Mouse (Mus musculus): ENCODE results near the gene Fam241a. TPM values are rescaled to one million over a fixed set of nuclear protein-coding genes. Genes with fewer than 3 reads are reported as not detected.

Gene Fam241a
- polyA plus RNA-seq, 2 experiments = 24.2 to 51.9 TPM

GRCm38 (mm10) chr3:127917549-127917948 lies 21.4 kb upstream of the Fam241a start:
- DNase-seq (ENCODE audit: low read depth in 3 of 3, low spot score in 3 of 3) (no peak), ATAC-seq (ENCODE audit: insufficient read depth) (no peak)
- Histone ChIP-seq H3K4me3 (ENCODE audit: insufficient read depth in 1 of 2, low read depth in 2 of 2, low read length in 2 of 2) (peak overlapping the region in 1 of 2 experiments; percentile 19; a peak in 2 of 4 replicates), H3K27me3 (ENCODE audit: control insufficient read depth, insufficient read depth, low read length) (no peaks in the 10 kb centered on the region; the same call in 1 of the 2 replicates), H3K9ac (replicated peaks) (no peak overlapping the region), H3K9me3 (ENCODE audit: control insufficient read depth, low read length) (no peaks in the 10 kb centered on the region), H3K27ac (no peak overlapping the region), H3K4me2 (ENCODE audit: low read depth) (peak overlapping the region; percentile 59), H3K36me3 (replicated peaks; ENCODE audit: control insufficient read depth, insufficient read depth, low read depth) (no peaks in the 10 kb centered on the region), H3K4me1 (replicated peaks; ENCODE audit: control insufficient read depth in 2 of 2, insufficient read depth in 2 of 2, low read length in 1 of 2) (peaks cover 12 to 21% of the 10 kb centered on the region in 2 experiments)
- TF ChIP-seq EP300 (IDR thresholded peaks at IDR 0.05; ENCODE audit: low read depth) (no peak), CTCF (IDR thresholded peaks at IDR 0.05; ENCODE audit: low read depth) (no peak)
- WGBS (ENCODE audit: insufficient replicate concordance) = 61% methylated on average over 3 of the region's 3 CpGs

DNA sequence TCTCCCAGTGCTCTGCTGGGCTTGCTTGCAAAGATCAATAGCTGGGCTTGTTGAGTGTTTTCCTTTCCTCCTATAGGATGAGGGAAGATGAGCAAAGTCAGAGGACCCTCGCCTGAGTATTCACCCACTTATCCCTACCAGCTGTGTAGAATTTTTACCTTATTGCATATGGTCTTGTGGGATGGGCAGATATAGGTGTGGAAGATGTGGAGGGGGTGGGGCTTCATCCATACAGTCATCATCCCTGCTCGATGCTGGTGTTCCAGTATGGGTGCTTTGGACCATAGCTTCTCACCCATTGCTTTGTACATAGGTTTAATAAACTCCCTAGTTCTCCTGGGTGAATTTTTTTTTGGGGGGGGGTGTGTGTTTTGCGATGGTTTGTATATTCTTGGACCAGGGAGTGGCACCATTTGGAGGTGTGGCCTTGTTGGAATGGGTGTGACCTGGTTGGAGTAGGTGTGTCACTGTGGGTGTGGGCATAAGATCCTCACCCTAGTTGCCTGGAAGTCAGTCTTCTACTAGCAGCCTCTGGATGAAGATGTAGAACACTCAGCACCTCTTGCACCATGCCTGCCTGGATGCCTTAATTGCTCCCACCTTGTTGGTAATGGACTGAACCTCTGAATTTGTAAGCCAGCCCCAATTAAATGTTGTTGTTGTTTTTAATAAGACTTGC lies 19.7 kb upstream of the Fam241a start:
- ATAC-seq (ENCODE audit: insufficient read depth) (peak; percentile 79), DNase-seq (ENCODE audit: low read depth in 3 of 3, low spot score in 3 of 3) (no peak)
- Histone ChIP-seq H3K9me3 (ENCODE audit: control insufficient read depth, low read length) (no peaks in the 10 kb centered on the region), H3K4me2 (ENCODE audit: low read depth) (peak overlapping the region; percentile 59), H3K36me3 (replicated peaks; ENCODE audit: control insufficient read depth, insufficient read depth, low read depth) (no peaks in the 10 kb centered on the region), H3K27ac (peak overlapping the region; percentile 41), H3K4me1 (replicated peaks; ENCODE audit: control insufficient read depth in 2 of 2, insufficient read depth in 2 of 2, low read length in 1 of 2) (peaks cover 12 to 21% of the 10 kb centered on the region in 2 experiments), H3K4me3 (ENCODE audit: insufficient read depth in 1 of 2, low read depth in 2 of 2, low read length in 2 of 2) (peak overlapping the region; percentile 42 to 48), H3K27me3 (ENCODE audit: control insufficient read depth, insufficient read depth, low read length) (no peaks in the 10 kb centered on the region; the same call in 1 of the 2 replicates), H3K9ac (replicated peaks) (no peak overlapping the region; the same call in 1 of the 2 replicates)
- TF ChIP-seq EP300 (IDR thresholded peaks at IDR 0.05; ENCODE audit: low read depth) (no peak), CTCF (IDR thresholded peaks at IDR 0.05; ENCODE audit: low read depth) (no peak)
- WGBS (ENCODE audit: insufficient replicate concordance) = 75% methylated on average over 3 of the region's 3 CpGs

DNA sequence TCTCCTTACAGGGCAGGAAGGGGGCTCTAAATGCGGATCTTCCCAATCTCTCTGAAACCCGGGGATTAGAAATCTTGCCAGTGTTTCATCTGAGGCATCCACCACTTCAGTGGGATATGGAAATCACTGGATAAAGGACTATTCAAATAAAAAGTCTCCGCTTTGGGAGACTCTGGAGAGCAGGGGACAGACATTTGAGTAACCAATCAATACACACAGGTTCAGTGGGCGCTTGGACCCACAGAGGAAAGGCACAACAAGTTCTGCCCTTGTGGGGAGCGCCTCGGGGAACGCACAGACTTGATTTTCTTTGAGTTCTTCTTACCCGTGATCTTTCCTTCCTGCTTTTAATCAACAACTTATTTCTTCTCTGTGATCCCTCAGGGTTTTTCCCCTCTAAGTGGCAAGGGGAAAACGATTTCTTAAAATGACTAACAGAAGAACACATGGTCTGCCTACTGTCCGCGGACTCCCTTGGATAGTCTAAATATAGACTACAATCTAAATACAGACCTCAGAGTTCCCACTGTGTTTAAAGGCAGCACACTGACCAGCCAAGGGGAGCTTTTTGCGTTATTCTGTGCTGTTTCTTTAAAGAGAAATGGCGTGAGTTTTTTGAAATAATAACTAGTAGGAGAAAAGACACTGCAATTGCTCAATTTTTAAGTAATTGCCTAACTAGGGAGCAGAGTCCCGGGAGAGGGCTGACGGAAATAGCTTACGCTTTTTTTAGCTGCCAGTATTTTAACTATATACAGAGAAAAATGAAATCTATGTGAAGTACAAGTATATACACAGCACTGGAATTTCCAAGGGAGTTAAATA lies 18.0 kb upstream of the Fam241a start:
- no peak overlapping the region for H3K4me3 ChIP-seq (ENCODE audit: insufficient read depth in 1 of 2, low read depth in 2 of 2, low read length in 2 of 2)

DNA sequence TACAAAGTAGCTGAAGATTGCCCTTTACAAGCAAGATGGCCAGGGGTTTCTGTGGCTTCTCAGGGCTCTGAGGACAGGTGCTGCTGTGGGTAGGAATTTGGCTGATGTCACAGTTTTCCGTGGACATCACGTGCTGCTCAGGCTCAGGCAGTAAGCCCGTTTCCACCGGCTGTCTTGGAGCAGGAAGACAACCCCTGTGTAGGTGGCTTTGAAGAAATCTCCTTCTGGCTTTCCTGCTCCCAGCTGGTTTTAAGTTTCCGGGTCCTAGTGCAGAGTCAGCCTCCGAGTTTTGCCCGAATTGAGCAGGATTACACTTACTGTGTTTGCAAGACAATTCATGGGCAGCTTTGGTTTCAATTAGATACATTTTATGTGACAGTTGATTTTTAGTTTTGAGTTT lies 13.8 kb upstream of the Fam241a start:
- Histone ChIP-seq H3K4me1 (replicated peaks; ENCODE audit: control insufficient read depth in 2 of 2, insufficient read depth in 2 of 2, low read length in 1 of 2) (0 out of 4 replicates have a peak, but pooled peaks cover 0 to 4% of the 10 kb centered on the region in 2 experiments), H3K27ac (no peak overlapping the region), H3K36me3 (replicated peaks; ENCODE audit: control insufficient read depth, insufficient read depth, low read depth) (no peaks in the 10 kb centered on the region), H3K4me2 (ENCODE audit: low read depth) (no peak overlapping the region), H3K9ac (replicated peaks) (no peak overlapping the region), H3K27me3 (ENCODE audit: control insufficient read depth, insufficient read depth, low read length) (no peaks in the 10 kb centered on the region; the same call in 1 of the 2 replicates), H3K4me3 (ENCODE audit: insufficient read depth in 1 of 2, low read depth in 2 of 2, low read length in 2 of 2) (no peak overlapping the region), H3K9me3 (ENCODE audit: control insufficient read depth, low read length) (no peaks in the 10 kb centered on the region)
- 69% methylated on average over 7 of the region's 7 CpGs for WGBS (ENCODE audit: insufficient replicate concordance)
- DNase-seq (ENCODE audit: low read depth in 3 of 3, low spot score in 3 of 3) = no peak
- no peak for TF ChIP-seq CTCF (IDR thresholded peaks at IDR 0.05; ENCODE audit: low read depth)
- no peak for TF ChIP-seq EP300 (IDR thresholded peaks at IDR 0.05; ENCODE audit: low read depth)
- no peak for ATAC-seq (ENCODE audit: insufficient read depth)

More for the DNA sequence above, 18.0 kb upstream of the Fam241a start:
- no peak for TF ChIP-seq CTCF (IDR thresholded peaks at IDR 0.05; ENCODE audit: low read depth)
- no peak for TF ChIP-seq EP300 (IDR thresholded peaks at IDR 0.05; ENCODE audit: low read depth)
- peak overlapping the region; percentile 36 for H3K4me2 ChIP-seq (ENCODE audit: low read depth)
- H3K9me3 ChIP-seq (ENCODE audit: control insufficient read depth, low read length) = no peaks in the 10 kb centered on the region
- 0 out of 2 replicates have a peak overlapping the region, but pooled peaks have one; percentile 20 for H3K9ac ChIP-seq (replicated peaks)
- no peak for DNase-seq (ENCODE audit: low read depth in 3 of 3, low spot score in 3 of 3)
- no peak for ATAC-seq (ENCODE audit: insufficient read depth)
- no peak overlapping the region for H3K27ac ChIP-seq
- WGBS (ENCODE audit: insufficient replicate concordance) = 39% methylated on average over 16 of the region's 16 CpGs
- H3K36me3 ChIP-seq (replicated peaks; ENCODE audit: control insufficient read depth, insufficient read depth, low read depth) = no peaks in the 10 kb centered on the region
- peaks cover 12 to 21% of the 10 kb centered on the region in 2 experiments for H3K4me1 ChIP-seq (replicated peaks; ENCODE audit: control insufficient read depth in 2 of 2, insufficient read depth in 2 of 2, low read length in 1 of 2)
- H3K27me3 ChIP-seq (ENCODE audit: control insufficient read depth, insufficient read depth, low read length) = no peaks in the 10 kb centered on the region; the same call in 1 of the 2 replicates

All from liver, embryonic 14.5 days (tissue).